Mouse (Mus musculus) left cerebral cortex, adult 8-10 months (tissue): ENCODE data around the gene Shisa5. TPM values are rescaled to one million over a fixed set of nuclear protein-coding genes. Genes with fewer than 3 reads are reported as not detected.

Experiments used
- total RNA-seq, 4 experiments: library from RNA; stranded (reverse); gene quantifications; 2 replicates each; pipeline ENCODE4 v1.2.4; 2022

The Shisa5 gene
- total RNA-seq, 4 experiments from 2014 or later = 81.8 to 96.8 (median 91.6) TPM

Other genes with a start within 250 kb of the Shisa5 start
- gene Nckipsd, start 230.2 kb upstream of the Shisa5 start, total RNA-seq = 10 to 100 TPM; 56.8 to 65.8 (median 59.9) TPM
- 10 to 100 TPM; 45.0 to 60.8 (median 50.5) TPM for gene Celsr3, start 212.2 kb upstream of the Shisa5 start, total RNA-seq
- gene Slc26a6, start 185.3 kb upstream of the Shisa5 start, total RNA-seq = 10 to 100 TPM; 10.9 to 21.0 (median 16.6) TPM
- gene Tmem89, start 123.9 kb upstream of the Shisa5 start, total RNA-seq = under 1 TPM in 2 of 4 experiments, not detected in 2; 0.37 to 0.61 TPM
- 100 to 1,000 TPM; 355 to 385 (median 380) TPM for gene Uqcrc1, start 101.9 kb upstream of the Shisa5 start, total RNA-seq
- gene Col7a1, start 85.0 kb upstream of the Shisa5 start, total RNA-seq = 1 to 10 TPM; 1.5 to 2.7 (median 2.1) TPM
- gene Ucn2, start 52.6 kb upstream of the Shisa5 start, total RNA-seq = under 1 TPM in 2 of 4 experiments, not detected in 2; 0.33 to 0.53 TPM
- 10 to 100 TPM; 15.0 to 17.6 (median 15.2) TPM for gene Pfkfb4, start 46.8 kb upstream of the Shisa5 start, total RNA-seq
- 10 to 100 TPM; 11.8 to 17.1 (median 14.0) TPM for gene Trex1, start 21.2 kb downstream of the Shisa5 start, total RNA-seq
- 10 to 100 TPM; 24.7 to 31.7 (median 27.3) TPM for gene Atrip, start 35.6 kb downstream of the Shisa5 start, total RNA-seq
- 1 to 10 TPM; 6.8 to 8.0 (median 7.7) TPM for gene Ccdc51, start 43.9 kb downstream of the Shisa5 start, total RNA-seq
- gene Tma7, start 44.0 kb downstream of the Shisa5 start, total RNA-seq = 100 to 1,000 TPM; 291 to 329 (median 323) TPM
- 10 to 100 TPM; 65.5 to 74.0 (median 67.1) TPM for gene Plxnb1, start 56.8 kb downstream of the Shisa5 start, total RNA-seq
- not detected for gene Fbxw21, start 123.5 kb downstream of the Shisa5 start, total RNA-seq
- not detected for gene Fbxw13, start 157.4 kb downstream of the Shisa5 start, total RNA-seq
- gene Fbxw20, start 196.2 kb downstream of the Shisa5 start, total RNA-seq = not detected
- gene Fbxw14, start 249.1 kb downstream of the Shisa5 start, total RNA-seq = not detected